Mouse (Mus musculus): Measurements from ENCODE around the gene Idh1. TPM values are rescaled to one million over a fixed set of nuclear protein-coding genes. Genes with fewer than 3 reads are reported as not detected.

Gene Idh1
- polyA plus RNA-seq, 1 experiment: 18.4 TPM

- no peak within 1 kb of the TSS for H3K27ac ChIP-seq (ENCODE audit: control insufficient read depth, insufficient read depth, low read depth, low read length)
- H3K4me1 ChIP-seq (ENCODE audit: control insufficient read depth, insufficient read depth, low read length): no peaks in the 10 kb centered on the region
- no peak within 1 kb of the TSS for H3K4me3 ChIP-seq (ENCODE audit: control insufficient read depth, low read depth, low read length)
Measured at GRCm38 (mm10) chr1:65119438-65119837, 66.9 kb downstream of the Idh1 start, which contains the start of gene Gm28845. TSS of gene Gm28845 (minus strand) at chr1:65119558.

GRCm38 (mm10) chr1:65118150-65118913, 68.0 kb downstream of the Idh1 start:
- Histone ChIP-seq H3K27ac (ENCODE audit: control insufficient read depth, insufficient read depth, low read depth, low read length) (no peak overlapping the region), H3K36me3 (ENCODE audit: control insufficient read depth, insufficient read depth, low read length) (no peaks in the 10 kb centered on the region), H3K4me3 (ENCODE audit: control insufficient read depth, low read depth, low read length) (no peak overlapping the region), H3K4me1 (ENCODE audit: control insufficient read depth, insufficient read depth, low read length) (no peaks in the 10 kb centered on the region), H3K27me3 (ENCODE audit: control insufficient read depth, insufficient read depth, low read length) (no peaks in the 10 kb centered on the region)
- no peak for TF ChIP-seq POLR2A (IDR thresholded peaks at IDR 0.05; ENCODE audit: control insufficient read depth, low read depth, low read length)
- TF ChIP-seq CTCF (IDR thresholded peaks at IDR 0.05; ENCODE audit: control insufficient read depth, insufficient read depth, insufficient replicate concordance, low read depth, low read length): no peak

More at GRCm38 (mm10) chr1:65119438-65119837, 66.9 kb downstream of the Idh1 start, which contains the start of gene Gm28845:
- no peaks in the 10 kb centered on the region for H3K36me3 ChIP-seq (ENCODE audit: control insufficient read depth, insufficient read depth, low read length)
- H3K27me3 ChIP-seq (ENCODE audit: control insufficient read depth, insufficient read depth, low read length): no peaks in the 10 kb centered on the region
- no peak for TF ChIP-seq POLR2A (IDR thresholded peaks at IDR 0.05; ENCODE audit: control insufficient read depth, low read depth, low read length)
- TF ChIP-seq CTCF (IDR thresholded peaks at IDR 0.05; ENCODE audit: control insufficient read depth, insufficient read depth, insufficient replicate concordance, low read depth, low read length): no peak

GRCm38 (mm10) chr1:65113536-65114172, 72.6 kb downstream of the Idh1 start:
- Histone ChIP-seq H3K27me3 (ENCODE audit: control insufficient read depth, insufficient read depth, low read length) (no peaks in the 10 kb centered on the region), H3K27ac (ENCODE audit: control insufficient read depth, insufficient read depth, low read depth, low read length) (no peak overlapping the region), H3K4me3 (ENCODE audit: control insufficient read depth, low read depth, low read length) (no peak overlapping the region), H3K4me1 (ENCODE audit: control insufficient read depth, insufficient read depth, low read length) (peaks cover 3% of the 10 kb centered on the region; the same call in 1 of the 2 replicates), H3K36me3 (ENCODE audit: control insufficient read depth, insufficient read depth, low read length) (no peaks in the 10 kb centered on the region)
- TF ChIP-seq CTCF (IDR thresholded peaks at IDR 0.05; ENCODE audit: control insufficient read depth, insufficient read depth, insufficient replicate concordance, low read depth, low read length) (no peak), POLR2A (IDR thresholded peaks at IDR 0.05; ENCODE audit: control insufficient read depth, low read depth, low read length) (no peak)

DNA sequence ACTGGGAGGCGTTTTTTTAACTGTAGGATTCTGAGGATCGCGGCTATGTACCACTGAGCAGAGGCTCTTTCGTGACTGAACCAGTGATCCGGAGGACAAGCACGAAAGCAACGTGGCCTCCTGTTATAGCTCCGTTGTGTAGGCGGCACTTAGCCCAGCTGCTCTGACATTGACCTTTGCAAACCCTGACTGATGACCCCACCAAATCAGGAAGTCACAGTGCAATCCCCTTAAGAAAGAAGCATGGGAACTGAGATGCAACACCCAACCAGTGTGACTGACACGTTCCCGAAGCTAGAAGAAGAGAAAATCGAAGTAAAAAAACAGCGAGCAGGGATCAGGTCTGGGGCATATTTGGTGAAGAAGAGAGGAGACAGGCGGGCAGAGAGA, 73.5 kb downstream of the Idh1 start:
- TF ChIP-seq POLR2A (IDR thresholded peaks at IDR 0.05; ENCODE audit: control insufficient read depth, low read depth, low read length) (0 out of 2 replicates have a peak, but pooled peaks have one; percentile 15), CTCF (IDR thresholded peaks at IDR 0.05; ENCODE audit: control insufficient read depth, insufficient read depth, insufficient replicate concordance, low read depth, low read length) (no peak)
- no peaks in the 10 kb centered on the region for H3K36me3 ChIP-seq (ENCODE audit: control insufficient read depth, insufficient read depth, low read length)
- peak overlapping the region; percentile 31 for H3K4me3 ChIP-seq (ENCODE audit: control insufficient read depth, low read depth, low read length)
- H3K27me3 ChIP-seq (ENCODE audit: control insufficient read depth, insufficient read depth, low read length): no peaks in the 10 kb centered on the region
- peaks cover 3% of the 10 kb centered on the region; the same call in 1 of the 2 replicates for H3K4me1 ChIP-seq (ENCODE audit: control insufficient read depth, insufficient read depth, low read length)
- peak overlapping the region; percentile 36; the same call in 1 of the 2 replicates for H3K27ac ChIP-seq (ENCODE audit: control insufficient read depth, insufficient read depth, low read depth, low read length)

DNA sequence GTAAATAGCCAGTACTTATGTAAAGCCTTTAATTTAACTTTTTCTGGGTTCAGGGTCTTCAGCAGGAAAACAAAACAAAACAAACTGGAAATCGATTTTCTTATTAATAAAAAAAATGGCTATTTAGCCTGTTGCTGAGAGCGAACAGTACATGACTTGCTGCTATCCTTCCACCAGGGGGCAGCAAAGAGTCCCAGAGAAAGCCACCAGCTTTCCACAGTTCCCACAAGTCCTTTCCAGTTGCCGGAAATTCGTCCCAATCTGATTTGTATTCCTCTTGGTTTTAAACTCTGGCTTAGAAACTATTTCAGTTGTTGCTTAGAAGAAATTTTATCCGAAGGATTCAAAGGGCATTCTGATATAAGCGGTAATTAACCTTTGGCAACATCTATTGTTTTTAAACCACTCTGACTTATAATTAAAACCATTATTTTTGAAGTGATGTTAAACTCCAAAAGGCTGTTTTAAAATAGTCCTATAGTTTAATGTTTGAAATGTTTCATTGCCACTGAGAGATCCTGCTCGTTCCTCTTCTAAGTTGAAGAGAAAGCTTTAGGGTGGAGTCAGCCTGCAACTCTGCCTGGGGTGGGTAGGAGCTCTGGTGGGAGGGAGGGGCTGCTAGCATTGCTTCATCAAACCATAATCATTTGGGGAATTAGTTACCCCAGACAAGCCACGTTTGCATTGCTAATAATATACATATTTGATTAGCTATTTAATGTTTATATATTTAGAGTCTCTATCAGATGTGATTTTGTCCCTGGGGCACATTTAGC, 74.1 kb downstream of the Idh1 start:
- Histone ChIP-seq H3K27ac (ENCODE audit: control insufficient read depth, insufficient read depth, low read depth, low read length) (peak overlapping the region; percentile 36; the same call in 1 of the 2 replicates), H3K4me1 (ENCODE audit: control insufficient read depth, insufficient read depth, low read length) (peaks cover 3% of the 10 kb centered on the region; the same call in 1 of the 2 replicates), H3K4me3 (ENCODE audit: control insufficient read depth, low read depth, low read length) (no peak overlapping the region; the same call in 1 of the 2 replicates), H3K36me3 (ENCODE audit: control insufficient read depth, insufficient read depth, low read length) (no peaks in the 10 kb centered on the region), H3K27me3 (ENCODE audit: control insufficient read depth, insufficient read depth, low read length) (no peaks in the 10 kb centered on the region)
- TF ChIP-seq CTCF (IDR thresholded peaks at IDR 0.05; ENCODE audit: control insufficient read depth, insufficient read depth, insufficient replicate concordance, low read depth, low read length): peak; percentile 75
- TF ChIP-seq POLR2A (IDR thresholded peaks at IDR 0.05; ENCODE audit: control insufficient read depth, low read depth, low read length): no peak

DNA sequence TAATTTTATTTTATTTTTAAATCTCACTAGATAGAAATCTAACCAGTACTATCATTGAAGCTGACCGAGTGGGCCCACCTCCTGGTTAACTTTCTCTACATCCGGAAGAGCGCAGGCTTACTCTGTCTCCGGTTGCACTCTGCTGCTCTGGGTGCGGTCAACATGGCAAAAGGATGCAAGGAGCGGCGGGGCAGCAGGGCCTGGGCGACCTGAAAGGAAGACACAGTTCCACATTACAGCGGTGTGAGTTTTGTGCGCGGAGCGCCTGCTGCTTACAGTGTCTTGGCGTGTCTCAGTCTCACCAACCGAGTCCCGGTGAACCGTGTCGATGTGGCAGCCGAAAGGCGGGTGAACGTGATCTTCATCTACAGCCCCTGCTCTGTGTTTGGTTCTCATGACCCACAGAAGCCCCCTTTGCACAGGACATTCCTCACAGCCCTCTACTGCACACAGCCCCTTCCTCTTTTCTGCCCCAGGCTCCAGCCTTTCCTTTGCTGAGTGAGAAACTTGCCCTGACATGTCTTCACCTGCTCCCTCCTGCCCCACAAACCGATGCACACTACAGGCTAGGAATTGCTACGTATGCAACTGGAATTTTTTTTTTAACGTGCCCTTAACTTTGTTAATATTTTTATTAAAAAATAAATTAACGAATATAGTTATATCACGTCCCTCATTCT, 76.4 kb downstream of the Idh1 start:
- Histone ChIP-seq H3K4me1 (ENCODE audit: control insufficient read depth, insufficient read depth, low read length) (peaks cover 3% of the 10 kb centered on the region; the same call in 1 of the 2 replicates), H3K27me3 (ENCODE audit: control insufficient read depth, insufficient read depth, low read length) (no peaks in the 10 kb centered on the region), H3K4me3 (ENCODE audit: control insufficient read depth, low read depth, low read length) (peak overlapping the region; percentile 3; the same call in 1 of the 2 replicates), H3K27ac (ENCODE audit: control insufficient read depth, insufficient read depth, low read depth, low read length) (no peak overlapping the region), H3K36me3 (ENCODE audit: control insufficient read depth, insufficient read depth, low read length) (no peaks in the 10 kb centered on the region)
- no peak for TF ChIP-seq CTCF (IDR thresholded peaks at IDR 0.05; ENCODE audit: control insufficient read depth, insufficient read depth, insufficient replicate concordance, low read depth, low read length)
- no peak for TF ChIP-seq POLR2A (IDR thresholded peaks at IDR 0.05; ENCODE audit: control insufficient read depth, low read depth, low read length)
